Mouse (Mus musculus) heart, postnatal 36 days (tissue): ENCODE measurements around the gene Mink1. TPM values are rescaled to one million over a fixed set of nuclear protein-coding genes. Genes with fewer than 3 reads are reported as not detected.
A peak's percentile ranks its signal among the peaks of the same experiment; 100 is the strongest.
"Not testable (repeated sequence)": the region's sequence is repeated elsewhere in the genome, so short reads cannot be mapped to it uniquely, and the experiment has no call there.

Experiments
- DNase-seq, 2 experiments: peaks; one replicate each; pipeline ENCODE4 v3.0.0; 2021 to 2022
- intact Hi-C: fragments of 180-260 bp; cut with DNase I; formaldehyde crosslinking; loops from one replicate; pipeline ENCODE4 v1.15.1; 2025
- total RNA-seq, 2 experiments: library from RNA; stranded (reverse); gene quantifications; 2 replicates each; pipeline ENCODE4 v1.2.3; 2021

Mink1 gene
- total RNA-seq = 10 to 100 TPM; 43.9 to 49.4 TPM

- intact Hi-C loops = loop anchor here (2.0 kb wide), 3 partner anchors 22 to 42 kb away; partner anchors contain the start of gene Pld2
- DNase-seq = peak; percentile 87 to 89
Measured at GRCm38 (mm10) chr11:70562287-70562994, at the start of gene Mink1. Gene Mink1 (plus strand): TSS chr11:70562881.

- DNase-seq = peak; percentile 39 to 46
- intact Hi-C loops = no loop called here
Measured at GRCm38 (mm10) chr11:70513520-70513919, 49.2 kb upstream of the Mink1 start.

GRCm38 (mm10) chr11:70514288-70514687, 48.4 kb upstream of the Mink1 start, which contains the start of gene Vmo1:
Gene Vmo1 (minus strand): TSS chr11:70514616.
- intact Hi-C loops = loop anchor here (2.0 kb wide), 1 partner anchor 243 kb away; no protein-coding TSS in a partner anchor
- no peak for DNase-seq

- DNase-seq = peak; percentile 23 to 40
- intact Hi-C loops = loop anchor here (1.0 kb wide), 1 partner anchor 89 kb away; no protein-coding TSS in a partner anchor
Measured at GRCm38 (mm10) chr11:70516352-70516751, 46.3 kb upstream of the Mink1 start.

- no peak for DNase-seq
- intact Hi-C loops = no loop called here
Measured at GRCm38 (mm10) chr11:70518436-70518835, 44.2 kb upstream of the Mink1 start.

GRCm38 (mm10) chr11:70518923-70519322, 43.8 kb upstream of the Mink1 start, which contains the start of gene Gltpd2:
Gene Gltpd2 (plus strand): TSS chr11:70519196.
- intact Hi-C loops = no loop called here
- DNase-seq = no peak

GRCm38 (mm10) chr11:70520178-70520769, 42.4 kb upstream of the Mink1 start:
- intact Hi-C loops = loop anchor here (2.0 kb wide), 1 partner anchor 43 kb away; the partner anchor contains the start of gene Mink1
- peak; percentile 51 to 74 for DNase-seq

- intact Hi-C loops, DNase-seq: not testable (repeated sequence)
Measured at GRCm38 (mm10) chr11:70523306-70523989, 39.2 kb upstream of the Mink1 start.

- intact Hi-C loops = no loop called here
- no peak for DNase-seq
Measured at GRCm38 (mm10) chr11:70524782-70525181, 37.9 kb upstream of the Mink1 start.

GRCm38 (mm10) chr11:70525184-70525678, 37.5 kb upstream of the Mink1 start, which contains the start of gene Psmb6:
Gene Psmb6 (plus strand): TSS chr11:70525367.
- intact Hi-C loops = no loop called here

GRCm38 (mm10) chr11:70525726-70526125, 37.0 kb upstream of the Mink1 start:
- intact Hi-C loops = no loop called here
- DNase-seq = no peak

More at GRCm38 (mm10) chr11:70525184-70525678, 37.5 kb upstream of the Mink1 start, which contains the start of gene Psmb6:
- peak; percentile 87 to 88 for DNase-seq

- intact Hi-C loops = no loop called here
- no peak for DNase-seq
Measured at GRCm38 (mm10) chr11:70526211-70526610, 36.5 kb upstream of the Mink1 start.

- intact Hi-C loops = no loop called here
- DNase-seq = no peak
Measured at GRCm38 (mm10) chr11:70528610-70529009, 34.1 kb upstream of the Mink1 start.

GRCm38 (mm10) chr11:70531065-70531464, 31.6 kb upstream of the Mink1 start:
- intact Hi-C loops, DNase-seq: not testable (repeated sequence)

GRCm38 (mm10) chr11:70532839-70533238, 29.8 kb upstream of the Mink1 start, which contains the start of gene Gm40193:
Gene Gm40193 (minus strand): TSS chr11:70532939.
- DNase-seq = no peak
- intact Hi-C loops = no loop called here

- no peak for DNase-seq
- intact Hi-C loops = no loop called here
Measured at GRCm38 (mm10) chr11:70539423-70539822, 23.3 kb upstream of the Mink1 start.

- intact Hi-C loops = loop anchor here (2.0 kb wide), 2 partner anchors 23 to 65 kb away; partner anchors contain the start of gene Mink1
- DNase-seq = peak; percentile 86 to 89
Measured at GRCm38 (mm10) chr11:70539877-70540587, 22.6 kb upstream of the Mink1 start, which contains the start of gene Pld2. Gene Pld2 (plus strand): TSS chr11:70540064.

GRCm38 (mm10) chr11:70540928-70541327, 21.8 kb upstream of the Mink1 start:
- no peak for DNase-seq
- intact Hi-C loops = loop anchor here (2.0 kb wide), 2 partner anchors 22 to 64 kb away; partner anchors contain the start of gene Mink1

GRCm38 (mm10) chr11:70541415-70541814, 21.3 kb upstream of the Mink1 start:
- DNase-seq = no peak
- intact Hi-C loops = loop anchor here (2.0 kb wide), 2 partner anchors 21 to 63 kb away; partner anchors contain the start of gene Mink1

- DNase-seq = no peak
- intact Hi-C loops = no loop called here
Measured at GRCm38 (mm10) chr11:70544496-70544895, 18.2 kb upstream of the Mink1 start.
